Mouse (Mus musculus) heart, embryonic 11.5 days (tissue): Measurements from ENCODE around the gene Dnmt1. TPM values are rescaled to one million over a fixed set of nuclear protein-coding genes. Genes with fewer than 3 reads are reported as not detected.

Experiments used
- ATAC-seq: fragments of 200-750 bp; cut with Nextera tagmentation; replicated peaks from 2 replicates; pipeline ENCODE4 v1.8.0; 2017; ENCODE audit warnings: moderate library complexity; ENCODE audit not compliant: insufficient number of reproducible peaks, low FRiP score, low TSS enrichment
- H3K27ac ChIP-seq: fragments of 300-500 bp; sonication (generic); 2 replicates; pipeline ENCODE4 v1.5.1; 2014; ENCODE audit warnings: mild to moderate bottlenecking, low read depth, low read length
- H3K27me3 ChIP-seq: fragments of 300-500 bp; sonication (generic); 2 replicates; pipeline ENCODE4 v1.6.1; 2014; ENCODE audit warnings: mild to moderate bottlenecking, low read length, mixed read lengths; ENCODE audit not compliant: control insufficient read depth, insufficient read depth
- H3K36me3 ChIP-seq: fragments of 300-500 bp; sonication (generic); 2 replicates; pipeline ENCODE4 v1.6.1; 2014; ENCODE audit warnings: mild to moderate bottlenecking, low read length, moderate library complexity, mixed read lengths; ENCODE audit not compliant: control insufficient read depth, insufficient read depth
- H3K4me1 ChIP-seq: fragments of 300-500 bp; sonication (generic); 2 replicates; pipeline ENCODE4 v1.6.1; 2014; ENCODE audit warnings: low read length; ENCODE audit not compliant: control insufficient read depth, insufficient read depth
- H3K4me2 ChIP-seq: fragments of 300-500 bp; sonication (generic); 2 replicates; pipeline ENCODE4 v1.6.1; 2014; ENCODE audit warnings: mild to moderate bottlenecking, moderate library complexity
- H3K4me3 ChIP-seq: fragments of 300-500 bp; sonication (generic); 2 replicates; pipeline ENCODE4 v1.5.1; 2014; ENCODE audit warnings: low read depth, low read length
- H3K9ac ChIP-seq: fragments of 300-500 bp; sonication (generic); 2 replicates; pipeline ENCODE4 v1.6.1; 2014; ENCODE audit warnings: mild to moderate bottlenecking, low read depth, low read length, moderate library complexity
- H3K9me3 ChIP-seq: fragments of 300-500 bp; sonication (generic); replicated peaks from 2 replicates; pipeline ENCODE4 v1.6.1; 2016; ENCODE audit warnings: low read length; ENCODE audit not compliant: control insufficient read depth
- WGBS: fragments of 180-500 bp; shearing (Covaris S2); extraction: QIAGEN DNeasy Blood & Tissue Kit; methylation state at CpG from one replicate; pipeline ENCODE4 v1.1.7; 2014; ENCODE audit not compliant: insufficient replicate concordance; 5-methylcytosine and 5-hydroxymethylcytosine counted together
- polyA plus RNA-seq: library from polyadenylated mRNA; unstranded; fragments of >200 nt; fragmentation: Nextera tagmentation; extraction: Ambion mirVana; gene quantifications from 2 replicates; pipeline ENCODE4 v1.2.1, GENCODE M21; 2014

The Dnmt1 gene
- polyA plus RNA-seq, 1 experiment from 2014 or later = 59.3 TPM

- Histone ChIP-seq H3K4me2 (peak overlapping the region; percentile 87), H3K9me3 (no peaks in the 10 kb centered on the region), H3K4me1 (peaks cover 5% of the 10 kb centered on the region; the same call in 1 of the 2 replicates), H3K9ac (peak overlapping the region; percentile 80), H3K36me3 (no peaks in the 10 kb centered on the region), H3K4me3 (peak overlapping the region; percentile 78), H3K27ac (peak overlapping the region; percentile 73), H3K27me3 (no peaks in the 10 kb centered on the region)
- WGBS = 0% methylated on average over 51 of the region's 51 CpGs
- ATAC-seq = peak; percentile 94
Observed at GRCm38 (mm10) chr9:20952520-20953227, 7.0 kb downstream of the Dnmt1 start.

DNA sequence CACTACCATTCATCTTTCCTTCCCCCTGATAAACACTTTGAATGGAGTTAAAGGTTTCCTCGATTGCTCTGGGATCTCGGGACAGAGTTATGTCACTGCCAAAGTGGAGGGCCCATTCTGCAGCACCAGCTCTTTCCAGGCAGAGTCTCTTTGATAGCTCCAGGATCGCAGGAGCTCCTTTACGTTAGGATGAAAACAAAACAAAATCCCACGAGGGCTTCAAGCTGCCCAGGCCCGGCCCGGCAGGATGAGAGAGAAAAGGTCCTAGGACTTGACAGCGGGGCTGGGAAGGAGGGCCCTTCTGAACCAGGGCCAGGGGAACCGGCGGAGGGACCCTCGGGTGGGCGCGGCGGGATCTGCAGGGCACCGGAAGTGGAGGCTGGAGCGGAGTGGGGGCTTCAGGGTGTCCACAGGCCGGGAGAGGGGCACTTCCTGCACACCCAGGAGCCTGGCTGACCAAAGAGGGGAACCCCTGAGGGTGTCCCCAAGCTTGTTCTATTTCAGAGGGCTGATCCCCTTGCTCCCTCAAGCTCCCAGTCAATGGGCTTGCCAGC, 7.6 kb downstream of the Dnmt1 start:
- peak overlapping the region; percentile 87 for H3K4me2 ChIP-seq
- peak overlapping the region; percentile 78 for H3K4me3 ChIP-seq
- H3K36me3 ChIP-seq = no peaks in the 10 kb centered on the region
- H3K9ac ChIP-seq = peak overlapping the region; percentile 80
- WGBS = under 1% methylated on average over 14 of the region's 17 CpGs
- H3K9me3 ChIP-seq = no peaks in the 10 kb centered on the region
- ATAC-seq = no peak
- peaks cover 5% of the 10 kb centered on the region; the same call in 1 of the 2 replicates for H3K4me1 ChIP-seq
- H3K27me3 ChIP-seq = no peaks in the 10 kb centered on the region
- peak overlapping the region; percentile 73 for H3K27ac ChIP-seq

DNA sequence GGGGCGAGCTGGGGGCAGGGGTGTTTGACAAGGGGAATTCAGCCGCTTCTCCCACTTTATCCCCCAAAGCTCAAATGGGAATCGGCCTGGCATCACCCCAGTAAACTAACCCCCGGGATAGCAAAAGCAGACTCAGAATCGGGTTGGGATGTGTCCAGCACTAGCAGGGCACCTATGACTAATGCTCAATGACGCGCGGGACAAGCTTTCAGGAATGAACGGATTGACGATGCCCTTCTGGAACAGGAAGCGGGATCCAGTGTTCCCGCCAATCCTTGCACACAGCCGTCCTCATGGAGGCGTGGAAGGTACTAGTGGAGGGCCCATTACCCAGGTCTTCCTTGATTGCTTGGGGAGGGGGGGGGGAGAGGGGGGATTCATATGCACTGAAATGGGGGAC, 8.2 kb downstream of the Dnmt1 start:
- Histone ChIP-seq H3K9me3 (no peaks in the 10 kb centered on the region), H3K36me3 (no peaks in the 10 kb centered on the region), H3K4me3 (peak overlapping the region; percentile 78), H3K4me2 (peak overlapping the region; percentile 87), H3K9ac (peak overlapping the region; percentile 80), H3K4me1 (peaks cover 5% of the 10 kb centered on the region; the same call in 1 of the 2 replicates), H3K27me3 (no peaks in the 10 kb centered on the region), H3K27ac (peak overlapping the region; percentile 73; the same call in 1 of the 2 replicates)
- 14% methylated on average over 14 of the region's 14 CpGs for WGBS
- ATAC-seq = no peak

DNA sequence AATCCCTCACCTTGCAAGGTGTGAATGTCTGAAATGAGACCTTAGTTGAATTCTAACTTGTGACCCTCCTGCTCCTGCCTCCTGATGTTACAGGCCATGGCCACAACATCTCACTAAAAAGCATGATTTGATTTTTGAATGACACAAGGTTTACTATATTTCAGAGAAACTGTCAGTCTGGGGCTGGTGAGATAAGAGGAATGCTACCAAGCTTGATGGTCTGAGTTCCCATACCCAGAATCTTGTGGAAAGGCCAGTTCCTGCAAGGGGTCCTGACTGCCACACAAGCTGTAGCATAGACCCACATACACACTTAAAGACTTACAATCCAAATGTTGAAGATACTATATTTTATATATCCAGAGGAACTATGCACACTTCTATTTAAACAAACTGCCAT, 9.3 kb downstream of the Dnmt1 start:
- H3K9me3 ChIP-seq = no peaks in the 10 kb centered on the region
- H3K4me3 ChIP-seq = no peak overlapping the region; the same call in 1 of the 2 replicates
- H3K36me3 ChIP-seq = no peaks in the 10 kb centered on the region
- H3K4me1 ChIP-seq = peaks cover 5% of the 10 kb centered on the region; the same call in 1 of the 2 replicates
- ATAC-seq = no peak
- H3K27me3 ChIP-seq = no peaks in the 10 kb centered on the region
- peak overlapping the region; percentile 80; the same call in 1 of the 2 replicates for H3K9ac ChIP-seq
- no peak overlapping the region for H3K27ac ChIP-seq
- no peak overlapping the region for H3K4me2 ChIP-seq

DNA sequence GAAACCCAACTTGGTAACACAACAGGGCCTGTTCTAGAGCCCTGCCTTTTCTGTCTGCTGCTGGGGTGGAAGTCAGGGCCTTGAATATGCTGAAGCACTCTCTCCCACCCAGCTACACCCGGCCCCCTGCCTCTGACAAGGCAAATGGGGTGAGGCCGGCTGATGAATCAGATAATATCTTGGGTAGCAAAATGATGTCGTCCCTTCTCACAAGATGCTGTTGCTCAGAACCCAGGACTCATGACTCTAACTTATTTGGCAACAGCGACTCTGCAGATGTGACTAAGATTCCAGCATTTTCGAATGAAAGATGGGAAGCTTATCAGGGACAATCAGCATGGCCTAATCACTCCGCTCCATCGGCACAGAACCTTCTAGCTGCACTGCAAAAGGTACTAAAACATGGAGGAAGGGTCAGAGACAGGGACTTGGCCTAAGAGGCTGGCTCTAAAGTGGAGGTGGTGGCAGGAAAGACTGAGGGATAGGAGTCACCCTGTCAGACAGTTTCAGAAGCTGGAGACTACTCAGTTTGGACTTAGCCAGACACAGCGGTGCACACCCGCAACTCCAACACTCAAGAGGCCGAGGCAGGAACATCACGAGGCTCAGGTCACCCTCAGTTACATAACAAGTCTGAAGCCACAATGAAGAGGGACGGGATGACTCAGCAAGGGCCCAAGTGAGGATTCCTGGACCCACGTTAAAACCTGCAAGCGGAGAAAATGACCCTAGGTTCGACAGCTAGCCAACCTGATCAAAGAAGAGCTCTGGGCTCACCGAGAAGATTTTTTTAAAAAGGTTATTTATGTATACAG, 13.4 kb downstream of the Dnmt1 start:
- H3K36me3 ChIP-seq = peaks cover 2% of the 10 kb centered on the region
- peaks cover 5% of the 10 kb centered on the region for H3K4me1 ChIP-seq
- WGBS = 77% methylated on average over 16 of the region's 16 CpGs
- H3K4me3 ChIP-seq = no peak overlapping the region
- no peak overlapping the region for H3K27ac ChIP-seq
- ATAC-seq = no peak
- H3K9me3 ChIP-seq = no peaks in the 10 kb centered on the region
- H3K4me2 ChIP-seq = no peak overlapping the region
- no peaks in the 10 kb centered on the region for H3K27me3 ChIP-seq
- H3K9ac ChIP-seq = no peak overlapping the region

- Histone ChIP-seq H3K36me3 (peaks cover 15% of the 10 kb centered on the region), H3K9me3 (no peaks in the 10 kb centered on the region), H3K4me3 (no peak overlapping the region), H3K9ac (no peak overlapping the region; the same call in 1 of the 2 replicates), H3K4me2 (no peak overlapping the region), H3K27ac (no peak overlapping the region), H3K27me3 (no peaks in the 10 kb centered on the region), H3K4me1 (peaks cover 3% of the 10 kb centered on the region; the same call in 1 of the 2 replicates)
- no peak for ATAC-seq
- WGBS = 68% methylated on average over 4 of the region's 4 CpGs
Observed at GRCm38 (mm10) chr9:20944697-20945370, 14.9 kb downstream of the Dnmt1 start.

DNA sequence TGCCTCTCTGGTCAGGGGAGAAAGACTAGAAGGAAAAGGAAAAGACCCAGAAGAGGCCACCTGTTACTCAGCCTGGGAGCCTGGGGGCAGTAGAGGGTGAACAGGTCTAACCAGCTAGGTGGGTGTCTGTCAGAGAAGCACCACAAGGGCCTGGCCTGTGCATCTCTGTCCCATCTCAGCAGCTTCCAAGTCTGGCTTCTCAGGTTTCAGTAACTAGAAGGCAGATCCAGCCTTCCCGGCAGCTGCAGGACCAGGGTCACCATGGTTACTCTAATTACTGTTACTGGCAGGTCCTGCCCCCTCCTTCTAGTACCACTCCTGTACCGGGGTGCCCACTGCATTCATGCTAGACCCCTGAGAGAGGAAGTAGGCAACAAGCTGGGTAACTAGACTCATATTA, 15.8 kb downstream of the Dnmt1 start:
- no peak overlapping the region for H3K4me3 ChIP-seq
- peaks cover 24% of the 10 kb centered on the region for H3K36me3 ChIP-seq
- H3K9ac ChIP-seq = peak overlapping the region; percentile 19; the same call in 1 of the 2 replicates
- no peak for ATAC-seq
- no peaks in the 10 kb centered on the region for H3K9me3 ChIP-seq
- H3K27ac ChIP-seq = no peak overlapping the region
- peaks cover 3% of the 10 kb centered on the region; the same call in 1 of the 2 replicates for H3K4me1 ChIP-seq
- H3K27me3 ChIP-seq = no peaks in the 10 kb centered on the region
- no peak overlapping the region for H3K4me2 ChIP-seq
- WGBS = 38% methylated on average over 2 of the region's 2 CpGs

DNA sequence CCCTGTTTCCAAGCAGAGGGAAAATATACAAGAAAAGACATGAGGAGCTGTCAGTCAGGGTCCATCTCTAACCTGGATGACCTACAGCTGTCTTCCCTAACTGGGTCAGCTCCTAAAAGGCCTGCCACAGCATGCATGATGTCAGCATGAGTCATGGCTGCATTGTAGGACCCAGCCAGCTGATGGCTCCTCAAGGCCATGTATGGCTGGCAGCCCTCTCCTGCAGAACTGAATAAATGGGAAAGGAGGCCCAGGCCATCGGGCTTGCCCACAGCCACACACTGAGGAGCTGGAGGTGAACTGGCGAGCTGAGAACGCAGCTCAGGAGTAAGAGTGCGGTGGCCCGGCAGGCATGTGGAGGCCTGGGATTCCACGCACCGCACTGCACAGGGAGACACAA, 16.3 kb downstream of the Dnmt1 start:
- Histone ChIP-seq H3K36me3 (peaks cover 26% of the 10 kb centered on the region), H3K9ac (no peak overlapping the region), H3K4me1 (peaks cover 3% of the 10 kb centered on the region; the same call in 1 of the 2 replicates), H3K9me3 (no peaks in the 10 kb centered on the region), H3K27ac (no peak overlapping the region), H3K4me3 (no peak overlapping the region), H3K4me2 (no peak overlapping the region), H3K27me3 (no peaks in the 10 kb centered on the region)
- WGBS = 92% methylated on average over 7 of the region's 7 CpGs
- ATAC-seq = no peak
